Mouse (Mus musculus) intestine, embryonic 16.5 days (tissue): ENCODE measurements around the gene Fhad1. TPM values are rescaled to one million over a fixed set of nuclear protein-coding genes. Genes with fewer than 3 reads are reported as not detected.

Experiments
- ATAC-seq: fragments of 200-750 bp; cut with Nextera tagmentation; 2 replicates; pipeline ENCODE4 v1.8.0; 2017; ENCODE audit warnings: moderate TSS enrichment, moderate library complexity
- H3K27ac ChIP-seq: fragments of 300-500 bp; sonication (generic); 2 replicates; pipeline ENCODE4 v1.5.1; 2014; ENCODE audit warnings: mild to moderate bottlenecking, low read length
- H3K27me3 ChIP-seq: fragments of 300-500 bp; sonication (generic); replicated peaks from 2 replicates; pipeline ENCODE4 v1.6.1; 2014; ENCODE audit warnings: low read length, control low read depth, mixed read lengths; ENCODE audit not compliant: control insufficient read depth, insufficient read depth
- H3K36me3 ChIP-seq: fragments of 300-500 bp; sonication (generic); 2 replicates; pipeline ENCODE4 v1.6.1; 2014; ENCODE audit warnings: low read length, control low read depth; ENCODE audit not compliant: control insufficient read depth, insufficient read depth
- H3K4me1 ChIP-seq: fragments of 300-500 bp; sonication (generic); 2 replicates; pipeline ENCODE4 v1.6.1; 2014; ENCODE audit warnings: low read length, control low read depth, mixed read lengths; ENCODE audit not compliant: control insufficient read depth, insufficient read depth
- H3K4me2 ChIP-seq: fragments of 300-500 bp; sonication (generic); 2 replicates; pipeline ENCODE4 v1.6.1; 2014; ENCODE audit warnings: low read depth, low read length, control low read depth
- H3K4me3 ChIP-seq: fragments of 300-500 bp; sonication (generic); 2 replicates; pipeline ENCODE4 v1.5.1; 2014; ENCODE audit warnings: mild to moderate bottlenecking, low read length
- H3K9ac ChIP-seq: fragments of 300-500 bp; sonication (generic); 2 replicates; pipeline ENCODE4 v1.6.1; 2014; ENCODE audit warnings: low read depth, low read length
- H3K9me3 ChIP-seq: fragments of 300-500 bp; sonication (generic); 2 replicates; pipeline ENCODE4 v1.6.1; 2016; ENCODE audit warnings: low read length, control low read depth; ENCODE audit not compliant: control insufficient read depth
- WGBS: fragments of 180-500 bp; shearing (Covaris S2); extraction: QIAGEN DNeasy Blood & Tissue Kit; methylation state at CpG from one replicate; pipeline ENCODE4 v1.1.7; 2014; 5-methylcytosine and 5-hydroxymethylcytosine counted together
- polyA plus RNA-seq: library from polyadenylated mRNA; unstranded; fragments of >200 nt; fragmentation: Nextera tagmentation; extraction: Ambion mirVana; gene quantifications from 2 replicates; pipeline ENCODE4 v1.2.1, GENCODE M21; 2015

Gene Fhad1
- polyA plus RNA-seq, 1 experiment from 2014 or later: 2.3 TPM

GRCm38 (mm10) chr4:141993347-141994061 lies 21.4 kb downstream of the Fhad1 start:
- WGBS: 77% methylated on average over 5 of the region's 5 CpGs
- Histone ChIP-seq H3K4me3 (no peak overlapping the region), H3K27me3 (no peaks in the 10 kb centered on the region), H3K9ac (no peak overlapping the region), H3K27ac (0 out of 2 replicates have a peak overlapping the region, but pooled peaks have one; percentile 38), H3K4me2 (no peak overlapping the region), H3K4me1 (peaks cover 26% of the 10 kb centered on the region), H3K36me3 (no peaks in the 10 kb centered on the region), H3K9me3 (no peaks in the 10 kb centered on the region)
- ATAC-seq: peak; percentile 12; the same call in 1 of the 2 replicates

DNA sequence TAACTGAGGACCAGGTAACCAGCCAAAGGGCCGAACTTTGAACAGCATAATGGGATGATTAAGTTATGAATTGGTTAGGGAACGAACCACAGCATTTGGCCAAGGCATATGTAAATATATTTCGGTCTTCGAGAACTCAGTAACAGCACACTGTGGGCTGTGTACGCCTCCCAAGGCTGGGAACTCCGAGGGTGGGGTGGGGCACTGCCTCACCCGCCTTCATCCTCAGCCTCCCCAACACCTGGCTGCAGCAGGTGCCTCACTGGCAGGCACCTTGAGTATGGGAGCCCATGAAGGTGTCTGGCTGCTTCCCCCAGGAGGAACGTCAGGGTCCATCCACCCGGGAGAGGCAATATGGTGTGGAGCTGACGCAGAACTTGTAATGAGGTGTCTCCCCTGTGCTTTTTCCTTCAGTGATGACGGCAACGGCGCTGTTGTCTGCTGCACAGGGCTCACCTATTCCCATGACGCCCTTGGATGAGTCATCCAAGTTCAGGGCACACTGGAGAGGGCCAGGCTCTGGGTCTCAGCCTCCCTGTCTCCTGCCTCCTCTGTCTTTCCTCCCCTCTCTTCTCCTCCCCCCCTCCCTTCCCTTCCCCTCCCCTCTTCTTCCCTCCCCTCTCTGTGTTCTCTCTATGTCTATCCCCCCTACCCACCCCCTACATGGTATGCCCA lies 22.2 kb downstream of the Fhad1 start:
- no peak overlapping the region for H3K4me2 ChIP-seq
- 69% methylated on average over 14 of the region's 14 CpGs for WGBS
- no peak overlapping the region for H3K4me3 ChIP-seq
- no peaks in the 10 kb centered on the region for H3K9me3 ChIP-seq
- H3K36me3 ChIP-seq: no peaks in the 10 kb centered on the region
- H3K9ac ChIP-seq: 0 out of 2 replicates have a peak overlapping the region, but pooled peaks have one; percentile 26
- peaks cover 21% of the 10 kb centered on the region for H3K4me1 ChIP-seq
- no peak overlapping the region for H3K27ac ChIP-seq
- peak; percentile 59 for ATAC-seq
- H3K27me3 ChIP-seq: no peaks in the 10 kb centered on the region

- Histone ChIP-seq H3K9ac (no peak overlapping the region), H3K4me3 (no peak overlapping the region), H3K36me3 (no peaks in the 10 kb centered on the region), H3K27me3 (no peaks in the 10 kb centered on the region), H3K4me2 (no peak overlapping the region), H3K27ac (no peak overlapping the region), H3K9me3 (no peaks in the 10 kb centered on the region), H3K4me1 (peaks cover 3% of the 10 kb centered on the region; the same call in 1 of the 2 replicates)
- ATAC-seq: no peak
- WGBS: 86% methylated on average over 1 of the region's 1 CpGs
Measured at GRCm38 (mm10) chr4:141988178-141988577, 26.7 kb downstream of the Fhad1 start.

- H3K4me1 ChIP-seq: no peaks in the 10 kb centered on the region
- no peak overlapping the region for H3K4me3 ChIP-seq
- no peaks in the 10 kb centered on the region for H3K36me3 ChIP-seq
- no peaks in the 10 kb centered on the region for H3K9me3 ChIP-seq
- WGBS: 65% methylated on average over 3 of the region's 3 CpGs
- no peak overlapping the region for H3K9ac ChIP-seq
- no peak overlapping the region for H3K27ac ChIP-seq
- H3K27me3 ChIP-seq: no peaks in the 10 kb centered on the region
- H3K4me2 ChIP-seq: no peak overlapping the region
- ATAC-seq: no peak
Measured at GRCm38 (mm10) chr4:141983689-141984088, 31.2 kb downstream of the Fhad1 start.

DNA sequence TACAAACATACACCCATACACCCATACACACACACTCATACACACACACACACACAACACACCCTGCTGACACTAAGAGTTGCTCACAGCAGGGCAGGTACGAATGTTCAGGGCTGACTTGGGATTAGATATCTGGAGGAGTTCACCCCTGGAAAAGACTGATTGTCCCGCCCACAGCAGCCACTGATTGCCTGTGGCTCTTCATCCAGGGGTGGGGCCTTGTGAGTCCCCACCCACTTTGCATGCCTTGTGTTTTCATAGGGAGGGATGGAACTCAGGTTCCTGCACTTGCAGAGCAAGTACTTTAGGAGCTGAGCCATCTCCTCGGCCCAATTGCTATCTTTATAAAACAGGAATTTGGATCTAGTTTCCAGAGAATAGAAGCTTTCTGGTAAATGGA lies 33.4 kb downstream of the Fhad1 start:
- Histone ChIP-seq H3K9ac (no peak overlapping the region), H3K4me1 (no peaks in the 10 kb centered on the region), H3K27me3 (no peaks in the 10 kb centered on the region), H3K4me3 (no peak overlapping the region), H3K27ac (no peak overlapping the region), H3K36me3 (no peaks in the 10 kb centered on the region), H3K4me2 (no peak overlapping the region), H3K9me3 (no peaks in the 10 kb centered on the region)
- ATAC-seq: no peak
- 63% methylated on average over 3 of the region's 3 CpGs for WGBS

GRCm38 (mm10) chr4:141978582-141978981 lies 36.3 kb downstream of the Fhad1 start:
- 41% methylated on average over 11 of the region's 11 CpGs for WGBS
- no peak overlapping the region for H3K9ac ChIP-seq
- no peaks in the 10 kb centered on the region for H3K36me3 ChIP-seq
- H3K4me3 ChIP-seq: no peak overlapping the region
- peak overlapping the region; percentile 58 for H3K27ac ChIP-seq
- no peaks in the 10 kb centered on the region for H3K27me3 ChIP-seq
- no peaks in the 10 kb centered on the region for H3K9me3 ChIP-seq
- peak; percentile 78 for ATAC-seq
- no peak overlapping the region for H3K4me2 ChIP-seq
- no peaks in the 10 kb centered on the region for H3K4me1 ChIP-seq

- 46% methylated on average over 9 of the region's 9 CpGs for WGBS
Measured at GRCm38 (mm10) chr4:141977346-141977745, 37.5 kb downstream of the Fhad1 start.

GRCm38 (mm10) chr4:141976163-141976562 lies 38.7 kb downstream of the Fhad1 start:
- Histone ChIP-seq H3K4me2 (no peak overlapping the region), H3K36me3 (no peaks in the 10 kb centered on the region), H3K9ac (no peak overlapping the region), H3K9me3 (no peaks in the 10 kb centered on the region), H3K4me3 (no peak overlapping the region), H3K27me3 (no peaks in the 10 kb centered on the region), H3K27ac (no peak overlapping the region), H3K4me1 (no peaks in the 10 kb centered on the region)
- ATAC-seq: peak; percentile 54
- 35% methylated on average over 4 of the region's 4 CpGs for WGBS

More at GRCm38 (mm10) chr4:141977346-141977745, 37.5 kb downstream of the Fhad1 start:
- Histone ChIP-seq H3K9ac (no peak overlapping the region), H3K4me1 (no peaks in the 10 kb centered on the region), H3K36me3 (no peaks in the 10 kb centered on the region), H3K9me3 (no peaks in the 10 kb centered on the region), H3K27me3 (no peaks in the 10 kb centered on the region), H3K27ac (no peak overlapping the region), H3K4me2 (no peak overlapping the region), H3K4me3 (no peak overlapping the region)
- no peak for ATAC-seq

GRCm38 (mm10) chr4:141964575-141964974 lies 50.3 kb downstream of the Fhad1 start:
- Histone ChIP-seq H3K27me3 (no peaks in the 10 kb centered on the region), H3K9ac (0 out of 2 replicates have a peak overlapping the region, but pooled peaks have one; percentile 14), H3K4me3 (no peak overlapping the region), H3K9me3 (no peaks in the 10 kb centered on the region), H3K4me1 (peaks cover 5% of the 10 kb centered on the region; the same call in 1 of the 2 replicates), H3K4me2 (no peak overlapping the region), H3K27ac (no peak overlapping the region), H3K36me3 (no peaks in the 10 kb centered on the region)
- 31% methylated on average over 6 of the region's 6 CpGs for WGBS
- ATAC-seq: no peak
